Mouse (Mus musculus) hindbrain, embryonic 15.5 days (tissue): Measurements from ENCODE around the gene Ankrd33. TPM values are rescaled to one million over a fixed set of nuclear protein-coding genes. Genes with fewer than 3 reads are reported as not detected.

Source experiments
- ATAC-seq: fragments of 200-750 bp; cut with Nextera tagmentation; 2 replicates; pipeline ENCODE4 v1.8.0; 2017; ENCODE audit warnings: low read depth, moderate number of reproducible peaks, moderate TSS enrichment; ENCODE audit not compliant: low FRiP score
- H3K27ac ChIP-seq: fragments of 300-500 bp; sonication (generic); replicated peaks from 2 replicates; pipeline ENCODE4 v1.5.1; 2015; ENCODE audit warnings: mild to moderate bottlenecking, inconsistent platforms
- H3K27me3 ChIP-seq: fragments of 300-500 bp; sonication (generic); 2 replicates; pipeline ENCODE4 v1.6.1; 2015; ENCODE audit warnings: control low read depth, inconsistent platforms
- H3K36me3 ChIP-seq: fragments of 300-500 bp; sonication (generic); 2 replicates; pipeline ENCODE4 v1.6.1; 2015; ENCODE audit warnings: control low read depth, inconsistent platforms
- H3K4me1 ChIP-seq: fragments of 300-500 bp; sonication (generic); replicated peaks from 2 replicates; pipeline ENCODE4 v1.6.1; 2015; ENCODE audit warnings: control low read depth, inconsistent platforms
- H3K4me2 ChIP-seq: fragments of 300-500 bp; sonication (generic); 2 replicates; pipeline ENCODE4 v1.6.1; 2015; ENCODE audit warnings: moderate library complexity, mild to moderate bottlenecking, inconsistent platforms
- H3K4me3 ChIP-seq: fragments of 300-500 bp; sonication (generic); 2 replicates; pipeline ENCODE4 v1.5.1; 2015; ENCODE audit warnings: mild to moderate bottlenecking, inconsistent platforms
- H3K9ac ChIP-seq: fragments of 300-500 bp; sonication (generic); 2 replicates; pipeline ENCODE4 v1.6.1; 2015; ENCODE audit warnings: inconsistent platforms
- H3K9me3 ChIP-seq: fragments of 300-500 bp; sonication (generic); 2 replicates; pipeline ENCODE4 v1.6.1; 2016; ENCODE audit warnings: control low read depth, inconsistent platforms
- WGBS: fragments of 180-500 bp; shearing (Covaris S2); methylation state at CpG from one replicate; pipeline ENCODE4 v1.1.7; 2015; 5-methylcytosine and 5-hydroxymethylcytosine counted together
- polyA plus RNA-seq: library from polyadenylated mRNA; unstranded; fragments of >200 nt; fragmentation: Nextera tagmentation; extraction: Ambion mirVana; gene quantifications from 2 replicates; pipeline ENCODE4 v1.2.1, GENCODE M21; 2015

The Ankrd33 gene
- polyA plus RNA-seq, 1 experiment from 2014 or later = not detected

GRCm38 (mm10) chr15:101129412-101129811 is 13.9 kb downstream of the Ankrd33 start:
- no peak overlapping the region for H3K9ac ChIP-seq
- no peak overlapping the region for H3K27ac ChIP-seq
- H3K4me2 ChIP-seq = peak overlapping the region; percentile 50
- H3K27me3 ChIP-seq = peaks cover 37% of the 10 kb centered on the region
- H3K36me3 ChIP-seq = no peaks in the 10 kb centered on the region
- H3K4me1 ChIP-seq = peaks cover 9% of the 10 kb centered on the region; the same call in 1 of the 2 replicates
- peak overlapping the region; percentile 32; the same call in 1 of the 2 replicates for H3K4me3 ChIP-seq
- H3K9me3 ChIP-seq = no peaks in the 10 kb centered on the region
- 37% methylated on average over 5 of the region's 5 CpGs for WGBS
- no peak for ATAC-seq

- no peaks in the 10 kb centered on the region for H3K9me3 ChIP-seq
- peaks cover 9% of the 10 kb centered on the region; the same call in 1 of the 2 replicates for H3K4me1 ChIP-seq
- no peak for ATAC-seq
- no peak overlapping the region for H3K9ac ChIP-seq
- H3K27me3 ChIP-seq = peaks cover 37% of the 10 kb centered on the region
- H3K4me2 ChIP-seq = 0 out of 2 replicates have a peak overlapping the region, but pooled peaks have one; percentile 2
- H3K4me3 ChIP-seq = no peak overlapping the region
- no peak overlapping the region for H3K27ac ChIP-seq
- WGBS = 39% methylated on average over 11 of the region's 11 CpGs
- H3K36me3 ChIP-seq = no peaks in the 10 kb centered on the region
These were observed 15.9 kb downstream of the Ankrd33 start for GRCm38 (mm10) chr15:101131498-101131897.

GRCm38 (mm10) chr15:101132041-101132440 is 16.5 kb downstream of the Ankrd33 start:
- H3K4me2 ChIP-seq = 0 out of 2 replicates have a peak overlapping the region, but pooled peaks have one; percentile 2
- 36% methylated on average over 6 of the region's 6 CpGs for WGBS
- no peaks in the 10 kb centered on the region for H3K36me3 ChIP-seq
- no peak for ATAC-seq
- H3K4me1 ChIP-seq = peaks cover 9% of the 10 kb centered on the region; the same call in 1 of the 2 replicates
- no peak overlapping the region for H3K4me3 ChIP-seq
- H3K27me3 ChIP-seq = peaks cover 37% of the 10 kb centered on the region
- no peak overlapping the region for H3K9ac ChIP-seq
- no peaks in the 10 kb centered on the region for H3K9me3 ChIP-seq
- no peak overlapping the region for H3K27ac ChIP-seq

GRCm38 (mm10) chr15:101132761-101133160 is 17.2 kb downstream of the Ankrd33 start:
- WGBS = 84% methylated on average over 6 of the region's 6 CpGs
- H3K27me3 ChIP-seq = peaks cover 33% of the 10 kb centered on the region
- peaks cover 9% of the 10 kb centered on the region; the same call in 1 of the 2 replicates for H3K4me1 ChIP-seq
- no peak overlapping the region for H3K4me2 ChIP-seq
- ATAC-seq = no peak
- H3K4me3 ChIP-seq = no peak overlapping the region
- no peaks in the 10 kb centered on the region for H3K9me3 ChIP-seq
- H3K27ac ChIP-seq = 0 out of 2 replicates have a peak overlapping the region, but pooled peaks have one; percentile 22
- H3K9ac ChIP-seq = no peak overlapping the region
- H3K36me3 ChIP-seq = no peaks in the 10 kb centered on the region

GRCm38 (mm10) chr15:101133993-101134704 is 18.6 kb downstream of the Ankrd33 start:
- Histone ChIP-seq H3K9me3 (no peaks in the 10 kb centered on the region), H3K36me3 (no peaks in the 10 kb centered on the region), H3K4me1 (peaks cover under 1% of the 10 kb centered on the region), H3K27ac (peak overlapping the region; percentile 32; the same call in 1 of the 2 replicates), H3K9ac (no peak overlapping the region), H3K4me2 (peak overlapping the region; percentile 35; the same call in 1 of the 2 replicates), H3K4me3 (no peak overlapping the region), H3K27me3 (peaks cover 21% of the 10 kb centered on the region)
- peak; percentile 38; the same call in 1 of the 2 replicates for ATAC-seq
- WGBS = 22% methylated on average over 15 of the region's 15 CpGs

- ATAC-seq = no peak
- Histone ChIP-seq H3K4me2 (peak overlapping the region; percentile 35), H3K4me1 (peaks cover 13% of the 10 kb centered on the region), H3K9ac (no peak overlapping the region), H3K9me3 (no peaks in the 10 kb centered on the region), H3K36me3 (no peaks in the 10 kb centered on the region), H3K27me3 (peaks cover 9% of the 10 kb centered on the region; the same call in 1 of the 2 replicates), H3K4me3 (no peak overlapping the region), H3K27ac (no peak overlapping the region)
- 71% methylated on average over 8 of the region's 8 CpGs for WGBS
These were observed 19.9 kb downstream of the Ankrd33 start for GRCm38 (mm10) chr15:101135405-101135804.

- ATAC-seq = no peak
- whole genome bisulfite sequencing = 82% methylated on average over 11 of the region's 11 CpGs
These were observed 21.9 kb downstream of the Ankrd33 start for GRCm38 (mm10) chr15:101137455-101137854.

GRCm38 (mm10) chr15:101138675-101139074 is 23.1 kb downstream of the Ankrd33 start:
- Histone ChIP-seq H3K4me3 (no peak overlapping the region), H3K9me3 (no peaks in the 10 kb centered on the region), H3K36me3 (no peaks in the 10 kb centered on the region), H3K27ac (no peak overlapping the region), H3K27me3 (no peaks in the 10 kb centered on the region), H3K4me1 (peaks cover 25% of the 10 kb centered on the region), H3K9ac (no peak overlapping the region), H3K4me2 (no peak overlapping the region)
- ATAC-seq = no peak
- 92% methylated on average over 3 of the region's 3 CpGs for WGBS

More at GRCm38 (mm10) chr15:101137455-101137854, 21.9 kb downstream of the Ankrd33 start:
- Histone ChIP-seq H3K27ac (no peak overlapping the region), H3K4me1 (peaks cover 18% of the 10 kb centered on the region), H3K4me2 (no peak overlapping the region), H3K4me3 (no peak overlapping the region), H3K27me3 (no peaks in the 10 kb centered on the region), H3K9ac (no peak overlapping the region), H3K9me3 (no peaks in the 10 kb centered on the region), H3K36me3 (no peaks in the 10 kb centered on the region)

GRCm38 (mm10) chr15:101139885-101140284 is 24.3 kb downstream of the Ankrd33 start:
- Histone ChIP-seq H3K9ac (no peak overlapping the region), H3K27ac (no peak overlapping the region), H3K4me1 (peaks cover 25% of the 10 kb centered on the region), H3K36me3 (no peaks in the 10 kb centered on the region), H3K9me3 (no peaks in the 10 kb centered on the region), H3K4me2 (no peak overlapping the region), H3K4me3 (no peak overlapping the region), H3K27me3 (no peaks in the 10 kb centered on the region)
- WGBS = 19% methylated on average over 12 of the region's 12 CpGs
- ATAC-seq = no peak

GRCm38 (mm10) chr15:101140587-101140986 is 25.0 kb downstream of the Ankrd33 start:
- H3K9me3 ChIP-seq = no peaks in the 10 kb centered on the region
- H3K4me1 ChIP-seq = peaks cover 30% of the 10 kb centered on the region
- H3K9ac ChIP-seq = no peak overlapping the region
- ATAC-seq = no peak
- H3K4me2 ChIP-seq = no peak overlapping the region
- no peak overlapping the region for H3K4me3 ChIP-seq
- no peaks in the 10 kb centered on the region for H3K36me3 ChIP-seq
- 60% methylated on average over 6 of the region's 6 CpGs for WGBS
- H3K27ac ChIP-seq = no peak overlapping the region
- no peaks in the 10 kb centered on the region for H3K27me3 ChIP-seq

GRCm38 (mm10) chr15:101141061-101141541 is 25.5 kb downstream of the Ankrd33 start:
- Histone ChIP-seq H3K27ac (no peak overlapping the region), H3K27me3 (no peaks in the 10 kb centered on the region), H3K4me3 (no peak overlapping the region), H3K4me2 (no peak overlapping the region), H3K36me3 (no peaks in the 10 kb centered on the region), H3K4me1 (peaks cover 35% of the 10 kb centered on the region), H3K9me3 (no peaks in the 10 kb centered on the region), H3K9ac (no peak overlapping the region)
- ATAC-seq = no peak
- WGBS = 6% methylated on average over 9 of the region's 14 CpGs

- H3K27me3 ChIP-seq = no peaks in the 10 kb centered on the region
- 59% methylated on average over 8 of the region's 8 CpGs for WGBS
- H3K9ac ChIP-seq = no peak overlapping the region
- H3K4me1 ChIP-seq = peaks cover 35% of the 10 kb centered on the region
- H3K27ac ChIP-seq = no peak overlapping the region
- H3K36me3 ChIP-seq = no peaks in the 10 kb centered on the region
- no peak overlapping the region for H3K4me2 ChIP-seq
- no peak overlapping the region for H3K4me3 ChIP-seq
- ATAC-seq = no peak
- H3K9me3 ChIP-seq = no peaks in the 10 kb centered on the region
These were observed 27.1 kb downstream of the Ankrd33 start for GRCm38 (mm10) chr15:101142672-101143071.
